Mouse (Mus musculus) neural tube, embryonic 13.5 days (tissue): ENCODE measurements around the gene Gse1. TPM values are rescaled to one million over a fixed set of nuclear protein-coding genes. Genes with fewer than 3 reads are reported as not detected.

ENCODE experiments used
- ATAC-seq: fragments of 200-750 bp; cut with Nextera tagmentation; 2 replicates; pipeline ENCODE4 v1.8.0; 2017; ENCODE audit warnings: low read depth, mild to moderate bottlenecking, moderate TSS enrichment, moderate library complexity
- H3K27ac ChIP-seq: fragments of 300-500 bp; sonication (generic); replicated peaks from 2 replicates; pipeline ENCODE4 v1.5.1; 2015; ENCODE audit warnings: moderate library complexity, mild to moderate bottlenecking, inconsistent platforms
- H3K27me3 ChIP-seq: fragments of 300-500 bp; sonication (generic); 2 replicates; pipeline ENCODE4 v1.6.1; 2015; ENCODE audit warnings: mild to moderate bottlenecking, inconsistent platforms
- H3K36me3 ChIP-seq: fragments of 300-500 bp; sonication (generic); 2 replicates; pipeline ENCODE4 v1.6.1; 2015; ENCODE audit warnings: mild to moderate bottlenecking, inconsistent platforms
- H3K4me1 ChIP-seq: fragments of 300-500 bp; sonication (generic); replicated peaks from 2 replicates; pipeline ENCODE4 v1.6.1; 2015; ENCODE audit warnings: inconsistent platforms
- H3K4me2 ChIP-seq: fragments of 300-500 bp; sonication (generic); 2 replicates; pipeline ENCODE4 v1.6.1; 2015; ENCODE audit warnings: inconsistent platforms, mild to moderate bottlenecking, moderate library complexity
- H3K4me3 ChIP-seq: fragments of 300-500 bp; sonication (generic); 2 replicates; pipeline ENCODE4 v1.5.1; 2015; ENCODE audit warnings: mild to moderate bottlenecking, inconsistent platforms
- H3K9ac ChIP-seq: fragments of 300-500 bp; sonication (generic); 2 replicates; pipeline ENCODE4 v1.6.1; 2015; ENCODE audit warnings: moderate library complexity, mild to moderate bottlenecking, inconsistent platforms
- H3K9me3 ChIP-seq: fragments of 300-500 bp; sonication (generic); 2 replicates; pipeline ENCODE4 v1.6.1; 2016; ENCODE audit warnings: inconsistent platforms
- WGBS: fragments of 180-500 bp; shearing (Covaris S2); methylation state at CpG from one replicate; pipeline ENCODE4 v1.1.7; 2015; 5-methylcytosine and 5-hydroxymethylcytosine counted together
- polyA plus RNA-seq: library from polyadenylated mRNA; unstranded; fragments of >200 nt; fragmentation: Nextera tagmentation; extraction: Ambion mirVana; gene quantifications from 2 replicates; pipeline ENCODE4 v1.2.1, GENCODE M21; 2015

Gene Gse1
- polyA plus RNA-seq, result 17.0 and 17.1 TPM in 2 replicates

GRCm38 (mm10) chr8:120227891-120228591 is at the start of gene Gse1:
Gene Gse1 (plus strand): TSS chr8:120228456.
- H3K27me3 ChIP-seq, result peaks cover 25% of the 10 kb centered on the region
- H3K9me3 ChIP-seq, result no peaks in the 10 kb centered on the region
- peak within 1 kb of the TSS; percentile 81 for H3K27ac ChIP-seq
- peak within 1 kb of the TSS; percentile 82 for H3K4me2 ChIP-seq
- peak; percentile 70 for ATAC-seq
- peak within 1 kb of the TSS; percentile 63 for H3K4me3 ChIP-seq
- no peaks in the 10 kb centered on the region for H3K36me3 ChIP-seq
- H3K4me1 ChIP-seq, result peaks cover 88% of the 10 kb centered on the region
- H3K9ac ChIP-seq, result peak within 1 kb of the TSS; percentile 82
- 2% methylated on average over 25 of the region's 52 CpGs for WGBS

GRCm38 (mm10) chr8:120179027-120179431 is 49.2 kb upstream of the Gse1 start:
- 0% methylated on average over 10 of the region's 10 CpGs for WGBS
- H3K4me1 ChIP-seq, result peaks cover 51% of the 10 kb centered on the region
- H3K4me2 ChIP-seq, result peak overlapping the region; percentile 45
- peaks cover 14% of the 10 kb centered on the region for H3K27me3 ChIP-seq
- H3K36me3 ChIP-seq, result no peaks in the 10 kb centered on the region
- no peak overlapping the region for H3K4me3 ChIP-seq
- peak overlapping the region; percentile 64 for H3K27ac ChIP-seq
- 0 out of 2 replicates have a peak overlapping the region, but pooled peaks have one; percentile 43 for H3K9ac ChIP-seq
- ATAC-seq, result peak; percentile 56
- no peaks in the 10 kb centered on the region for H3K9me3 ChIP-seq

- no peak for ATAC-seq
- Histone ChIP-seq H3K9me3 (no peaks in the 10 kb centered on the region), H3K9ac (no peak overlapping the region), H3K4me2 (no peak overlapping the region), H3K36me3 (no peaks in the 10 kb centered on the region), H3K4me3 (no peak overlapping the region), H3K27ac (0 out of 2 replicates have a peak overlapping the region, but pooled peaks have one; percentile 33), H3K27me3 (no peaks in the 10 kb centered on the region), H3K4me1 (peaks cover 66% of the 10 kb centered on the region)
- WGBS, result 16% methylated on average over 7 of the region's 7 CpGs
Measured at GRCm38 (mm10) chr8:120180445-120180970, 47.7 kb upstream of the Gse1 start.

GRCm38 (mm10) chr8:120181274-120181673 is 47.0 kb upstream of the Gse1 start:
- Histone ChIP-seq H3K27ac (no peak overlapping the region), H3K9me3 (no peaks in the 10 kb centered on the region), H3K27me3 (no peaks in the 10 kb centered on the region), H3K36me3 (no peaks in the 10 kb centered on the region), H3K4me2 (no peak overlapping the region), H3K4me3 (no peak overlapping the region), H3K9ac (no peak overlapping the region), H3K4me1 (peaks cover 68% of the 10 kb centered on the region)
- no peak for ATAC-seq
- 89% methylated on average over 5 of the region's 5 CpGs for WGBS

GRCm38 (mm10) chr8:120181861-120182414 is 46.3 kb upstream of the Gse1 start:
- H3K9ac ChIP-seq, result no peak overlapping the region
- H3K27me3 ChIP-seq, result no peaks in the 10 kb centered on the region
- no peaks in the 10 kb centered on the region for H3K9me3 ChIP-seq
- ATAC-seq, result no peak
- 85% methylated on average over 4 of the region's 4 CpGs for WGBS
- no peaks in the 10 kb centered on the region for H3K36me3 ChIP-seq
- H3K27ac ChIP-seq, result no peak overlapping the region
- H3K4me1 ChIP-seq, result peaks cover 68% of the 10 kb centered on the region
- H3K4me3 ChIP-seq, result no peak overlapping the region
- H3K4me2 ChIP-seq, result no peak overlapping the region

GRCm38 (mm10) chr8:120184366-120184765 is 43.9 kb upstream of the Gse1 start:
- Histone ChIP-seq H3K9me3 (no peaks in the 10 kb centered on the region), H3K9ac (no peak overlapping the region), H3K36me3 (no peaks in the 10 kb centered on the region), H3K4me2 (no peak overlapping the region), H3K4me3 (no peak overlapping the region), H3K27me3 (no peaks in the 10 kb centered on the region), H3K27ac (peak overlapping the region; percentile 92), H3K4me1 (peaks cover 46% of the 10 kb centered on the region)
- WGBS, result 37% methylated on average over 9 of the region's 9 CpGs
- ATAC-seq, result 0 out of 2 replicates have a peak, but pooled peaks have one; percentile 6

- Histone ChIP-seq H3K9me3 (no peaks in the 10 kb centered on the region), H3K4me1 (peaks cover 41% of the 10 kb centered on the region), H3K27me3 (no peaks in the 10 kb centered on the region), H3K9ac (peak overlapping the region; percentile 41), H3K4me3 (no peak overlapping the region), H3K4me2 (peak overlapping the region; percentile 36), H3K27ac (peak overlapping the region; percentile 92), H3K36me3 (no peaks in the 10 kb centered on the region)
- WGBS, result 16% methylated on average over 17 of the region's 17 CpGs
- peak; percentile 73 for ATAC-seq
Measured at GRCm38 (mm10) chr8:120184850-120185792, 43.1 kb upstream of the Gse1 start.

- Histone ChIP-seq H3K9me3 (no peaks in the 10 kb centered on the region), H3K9ac (no peak overlapping the region), H3K27ac (peak overlapping the region; percentile 92), H3K27me3 (no peaks in the 10 kb centered on the region), H3K4me3 (no peak overlapping the region), H3K36me3 (no peaks in the 10 kb centered on the region), H3K4me1 (peaks cover 46% of the 10 kb centered on the region), H3K4me2 (no peak overlapping the region)
- WGBS, result 52% methylated on average over 8 of the region's 8 CpGs
- no peak for ATAC-seq
Measured at GRCm38 (mm10) chr8:120186454-120186853, 41.8 kb upstream of the Gse1 start.

GRCm38 (mm10) chr8:120188510-120188909 is 39.7 kb upstream of the Gse1 start:
- no peaks in the 10 kb centered on the region for H3K27me3 ChIP-seq
- no peak for ATAC-seq
- no peaks in the 10 kb centered on the region for H3K36me3 ChIP-seq
- peaks cover 52% of the 10 kb centered on the region for H3K4me1 ChIP-seq
- WGBS, result 87% methylated on average over 6 of the region's 6 CpGs
- H3K9me3 ChIP-seq, result no peaks in the 10 kb centered on the region
- H3K4me3 ChIP-seq, result no peak overlapping the region
- H3K4me2 ChIP-seq, result no peak overlapping the region
- no peak overlapping the region for H3K9ac ChIP-seq
- H3K27ac ChIP-seq, result no peak overlapping the region

GRCm38 (mm10) chr8:120189440-120189839 is 38.8 kb upstream of the Gse1 start:
- no peaks in the 10 kb centered on the region for H3K36me3 ChIP-seq
- ATAC-seq, result no peak
- H3K27ac ChIP-seq, result no peak overlapping the region
- H3K27me3 ChIP-seq, result no peaks in the 10 kb centered on the region
- H3K9me3 ChIP-seq, result no peaks in the 10 kb centered on the region
- peaks cover 47% of the 10 kb centered on the region for H3K4me1 ChIP-seq
- H3K4me2 ChIP-seq, result no peak overlapping the region
- WGBS, result 82% methylated on average over 6 of the region's 6 CpGs
- H3K4me3 ChIP-seq, result no peak overlapping the region
- H3K9ac ChIP-seq, result no peak overlapping the region

GRCm38 (mm10) chr8:120190107-120190809 is 38.0 kb upstream of the Gse1 start:
- 83% methylated on average over 17 of the region's 17 CpGs for WGBS
- no peaks in the 10 kb centered on the region for H3K36me3 ChIP-seq
- no peaks in the 10 kb centered on the region for H3K9me3 ChIP-seq
- H3K27me3 ChIP-seq, result no peaks in the 10 kb centered on the region
- ATAC-seq, result no peak
- no peak overlapping the region for H3K9ac ChIP-seq
- no peak overlapping the region for H3K4me2 ChIP-seq
- no peak overlapping the region for H3K4me3 ChIP-seq
- H3K4me1 ChIP-seq, result peaks cover 39% of the 10 kb centered on the region
- H3K27ac ChIP-seq, result peak overlapping the region; percentile 89
